Mouse (Mus musculus) liver, embryonic 14.5 days (tissue): ENCODE data around the gene Tep1.

Experiments used
- CTCF ChIP-seq: IDR thresholded peaks from 2 replicates; pipeline ENCODE4 v1.5.1; 2016; ENCODE audit warnings: antibody characterized with exemption, low read depth, control low read depth
- EP300 ChIP-seq: IDR thresholded peaks from 2 replicates; pipeline ENCODE4 v1.6.1; 2016; ENCODE audit warnings: antibody characterized with exemption, low read depth

- TF ChIP-seq CTCF (no peak), EP300 (no peak)
These were observed 37.8 kb upstream of the Tep1 start for GRCm38 (mm10) chr14:50908126-50908525.
